Mouse (Mus musculus) liver, embryonic 13.5 days (tissue): ENCODE data around the gene Mgat5. TPM values are rescaled to one million over a fixed set of nuclear protein-coding genes. Genes with fewer than 3 reads are reported as not detected.

ENCODE experiments used
- ATAC-seq: fragments of 200-750 bp; cut with Nextera tagmentation; 2 replicates; pipeline ENCODE4 v1.8.0; 2017; ENCODE audit warnings: low read depth, mild to moderate bottlenecking, moderate number of reproducible peaks, moderate library complexity
- DNase-seq: peaks from one replicate; pipeline ENCODE4 v3.0.0; 2022
- H3K27ac ChIP-seq: fragments of 300-500 bp; sonication (generic); 2 replicates; pipeline ENCODE4 v1.5.1; 2015; ENCODE audit warnings: moderate library complexity, mild to moderate bottlenecking, inconsistent platforms
- H3K27me3 ChIP-seq: fragments of 300-500 bp; sonication (generic); 2 replicates; pipeline ENCODE4 v1.6.1; 2015; ENCODE audit warnings: mild to moderate bottlenecking, inconsistent platforms
- H3K36me3 ChIP-seq: fragments of 300-500 bp; sonication (generic); 2 replicates; pipeline ENCODE4 v1.6.1; 2015; ENCODE audit warnings: mild to moderate bottlenecking, inconsistent platforms
- H3K4me1 ChIP-seq: fragments of 300-500 bp; sonication (generic); replicated peaks from 2 replicates; pipeline ENCODE4 v1.6.1; 2015; ENCODE audit warnings: inconsistent platforms
- H3K4me2 ChIP-seq: fragments of 300-500 bp; sonication (generic); 2 replicates; pipeline ENCODE4 v1.6.1; 2015; ENCODE audit warnings: inconsistent platforms, mild to moderate bottlenecking, moderate library complexity
- H3K4me3 ChIP-seq: fragments of 300-500 bp; sonication (generic); replicated peaks from 2 replicates; pipeline ENCODE4 v1.5.1; 2015; ENCODE audit warnings: mild to moderate bottlenecking, inconsistent platforms
- H3K9ac ChIP-seq: fragments of 300-500 bp; sonication (generic); 2 replicates; pipeline ENCODE4 v1.6.1; 2015; ENCODE audit warnings: mild to moderate bottlenecking, inconsistent platforms
- H3K9me3 ChIP-seq: fragments of 300-500 bp; sonication (generic); replicated peaks from 2 replicates; pipeline ENCODE4 v1.6.1; 2016; ENCODE audit warnings: inconsistent platforms
- WGBS: fragments of 180-500 bp; shearing (Covaris S2); methylation state at CpG from one replicate; pipeline ENCODE4 v1.1.7; 2015; ENCODE audit not compliant: insufficient replicate concordance; 5-methylcytosine and 5-hydroxymethylcytosine counted together
- polyA plus RNA-seq: library from polyadenylated mRNA; unstranded; fragments of >200 nt; fragmentation: Nextera tagmentation; extraction: Ambion mirVana; gene quantifications from 2 replicates; pipeline ENCODE4 v1.2.1, GENCODE M21; 2015

Mgat5 gene
- polyA plus RNA-seq, 1 experiment from 2014 or later = 0.62 TPM

DNA sequence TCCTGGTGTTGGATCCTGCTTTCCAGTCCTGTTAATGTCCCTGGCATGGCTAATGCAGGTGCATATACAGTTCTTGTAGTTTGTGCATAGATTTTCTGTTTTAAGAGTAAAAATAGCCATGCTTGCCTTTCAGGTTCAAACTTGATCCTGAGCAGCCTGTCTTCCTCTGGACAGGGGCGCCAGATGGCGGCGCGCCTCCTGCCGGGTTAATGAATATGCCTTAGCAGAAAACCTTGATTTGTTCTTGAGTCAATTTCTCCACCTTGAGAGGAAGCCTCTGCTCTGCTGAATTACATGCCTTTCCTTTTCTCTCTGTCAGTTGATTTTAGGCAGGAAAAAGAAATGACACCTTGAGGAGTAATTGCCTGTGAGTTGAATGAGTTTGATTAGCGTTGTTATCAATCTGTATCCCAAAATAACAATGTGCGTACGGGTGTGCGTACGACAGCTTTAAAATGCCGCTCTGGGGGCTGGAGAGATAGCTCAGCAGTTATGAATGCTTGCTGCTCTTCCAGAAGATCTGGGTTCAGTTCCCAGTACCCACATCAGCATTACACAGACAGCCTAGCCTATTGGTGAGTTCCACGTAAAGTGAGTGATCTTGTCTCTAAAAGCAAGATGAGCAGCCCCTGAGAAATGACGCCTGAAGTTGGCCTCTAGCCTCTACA lies 57.5 kb downstream of the Mgat5 start:
- no peak overlapping the region for H3K4me3 ChIP-seq
- H3K4me1 ChIP-seq = no peaks in the 10 kb centered on the region
- no peak overlapping the region for H3K27ac ChIP-seq
- H3K9ac ChIP-seq = no peak overlapping the region
- DNase-seq = no peak
- ATAC-seq = no peak
- no peaks in the 10 kb centered on the region for H3K36me3 ChIP-seq
- H3K27me3 ChIP-seq = no peaks in the 10 kb centered on the region
- no peaks in the 10 kb centered on the region for H3K9me3 ChIP-seq
- WGBS = 82% methylated on average over 13 of the region's 13 CpGs
- H3K4me2 ChIP-seq = no peak overlapping the region

GRCm38 (mm10) chr1:127267985-127268384 lies 63.2 kb downstream of the Mgat5 start:
- no peak for DNase-seq
- no peak overlapping the region for H3K9ac ChIP-seq
- H3K27ac ChIP-seq = no peak overlapping the region
- H3K9me3 ChIP-seq = no peaks in the 10 kb centered on the region
- H3K4me3 ChIP-seq = no peak overlapping the region
- WGBS = 71% methylated on average over 5 of the region's 5 CpGs
- H3K4me2 ChIP-seq = no peak overlapping the region
- 0 out of 2 replicates have a peak, but pooled peaks cover 2% of the 10 kb centered on the region for H3K4me1 ChIP-seq
- H3K27me3 ChIP-seq = no peaks in the 10 kb centered on the region
- H3K36me3 ChIP-seq = no peaks in the 10 kb centered on the region
- no peak for ATAC-seq

DNA sequence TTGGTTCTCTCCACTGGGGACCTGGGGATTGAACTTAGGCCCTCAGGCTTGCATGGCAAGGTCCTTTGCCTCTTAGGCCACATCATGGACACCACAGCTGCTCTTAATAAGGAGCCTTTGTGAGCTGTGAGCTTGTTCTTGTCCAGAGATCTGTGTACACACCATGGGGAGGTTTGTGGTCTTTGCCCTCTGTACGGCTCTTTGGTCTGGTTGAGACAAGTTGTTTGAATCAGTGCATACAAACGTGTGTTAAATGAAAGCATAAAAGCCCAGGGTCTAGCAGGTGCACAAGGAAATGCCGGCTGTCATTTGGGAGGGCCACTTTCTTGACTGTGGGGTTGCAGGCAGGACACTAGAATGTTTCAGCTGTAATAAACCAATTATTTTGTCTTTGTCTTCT lies 64.5 kb downstream of the Mgat5 start:
- no peak overlapping the region for H3K27ac ChIP-seq
- no peak for ATAC-seq
- H3K27me3 ChIP-seq = no peaks in the 10 kb centered on the region
- no peak for DNase-seq
- no peak overlapping the region for H3K4me3 ChIP-seq
- no peaks in the 10 kb centered on the region for H3K9me3 ChIP-seq
- WGBS = 67% methylated on average over 3 of the region's 3 CpGs
- H3K9ac ChIP-seq = no peak overlapping the region
- H3K36me3 ChIP-seq = no peaks in the 10 kb centered on the region
- no peak overlapping the region for H3K4me2 ChIP-seq
- H3K4me1 ChIP-seq = 0 out of 2 replicates have a peak, but pooled peaks cover 2% of the 10 kb centered on the region

DNA sequence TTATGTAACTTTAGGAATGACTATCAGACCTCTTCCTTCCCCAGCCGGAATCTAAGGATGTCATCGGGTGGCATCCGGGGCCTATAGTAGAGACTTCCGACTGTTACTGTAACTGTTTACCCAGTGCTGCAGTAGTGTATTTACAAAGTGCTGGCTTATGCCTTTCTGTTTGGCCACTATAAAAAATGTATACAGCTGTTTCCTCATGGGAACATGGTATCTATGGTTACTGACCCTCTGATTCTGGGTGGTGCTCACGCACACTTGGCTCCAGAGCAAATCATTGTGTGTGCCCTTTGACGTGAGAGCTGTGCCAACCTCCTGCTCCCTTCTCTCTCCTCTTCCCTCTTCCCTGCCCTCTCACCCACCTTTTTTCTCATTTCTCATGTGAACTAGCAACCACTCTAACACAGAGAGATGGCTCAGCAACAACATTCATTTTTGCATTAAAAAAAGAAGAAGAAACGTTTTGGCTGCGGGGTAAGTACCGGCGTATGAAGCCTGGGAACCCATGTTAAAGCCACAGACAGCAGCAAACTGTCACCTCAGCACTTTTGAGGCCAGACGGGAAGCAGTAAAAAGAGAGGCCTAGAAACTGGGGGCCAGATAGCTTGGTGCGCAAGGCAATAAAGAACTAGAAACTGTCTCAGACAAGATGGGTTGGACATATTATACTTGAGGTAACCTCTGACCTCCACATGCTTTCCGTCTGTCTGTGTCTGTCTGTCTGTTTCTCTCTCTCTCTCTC lies 65.6 kb downstream of the Mgat5 start:
- 0 out of 2 replicates have a peak, but pooled peaks cover 2% of the 10 kb centered on the region for H3K4me1 ChIP-seq
- H3K27ac ChIP-seq = no peak overlapping the region
- no peak overlapping the region for H3K4me2 ChIP-seq
- no peak overlapping the region for H3K4me3 ChIP-seq
- 71% methylated on average over 13 of the region's 13 CpGs for WGBS
- DNase-seq (no peak), ATAC-seq (0 out of 2 replicates have a peak, but pooled peaks have one; percentile 12)
- no peaks in the 10 kb centered on the region for H3K9me3 ChIP-seq
- no peaks in the 10 kb centered on the region for H3K27me3 ChIP-seq
- H3K36me3 ChIP-seq = no peaks in the 10 kb centered on the region
- no peak overlapping the region for H3K9ac ChIP-seq

DNA sequence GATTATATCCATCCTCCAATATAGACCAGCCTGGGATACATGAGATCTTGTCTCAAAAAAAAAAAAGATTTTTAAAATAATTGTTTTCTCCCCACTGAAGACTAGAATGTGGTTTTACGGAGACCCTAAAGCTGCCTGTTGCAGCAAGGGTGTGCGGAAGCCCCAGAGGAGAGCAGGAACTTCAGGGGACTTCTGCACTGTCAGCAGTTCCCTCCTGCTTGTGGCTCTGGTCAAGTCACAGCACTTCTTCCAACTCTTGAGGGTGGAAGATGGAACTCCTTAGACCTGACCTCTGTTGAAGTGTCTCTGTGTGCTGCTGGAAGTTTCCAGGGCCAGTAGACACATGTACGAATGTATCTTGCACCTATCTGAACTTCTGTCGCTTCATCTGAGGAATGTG lies 66.3 kb downstream of the Mgat5 start:
- no peak overlapping the region for H3K4me3 ChIP-seq
- ATAC-seq (no peak), DNase-seq (no peak)
- 79% methylated on average over 4 of the region's 4 CpGs for WGBS
- H3K9me3 ChIP-seq = no peaks in the 10 kb centered on the region
- H3K9ac ChIP-seq = no peak overlapping the region
- H3K4me1 ChIP-seq = 0 out of 2 replicates have a peak, but pooled peaks cover 2% of the 10 kb centered on the region
- no peak overlapping the region for H3K4me2 ChIP-seq
- H3K27me3 ChIP-seq = no peaks in the 10 kb centered on the region
- H3K27ac ChIP-seq = no peak overlapping the region
- no peaks in the 10 kb centered on the region for H3K36me3 ChIP-seq

DNA sequence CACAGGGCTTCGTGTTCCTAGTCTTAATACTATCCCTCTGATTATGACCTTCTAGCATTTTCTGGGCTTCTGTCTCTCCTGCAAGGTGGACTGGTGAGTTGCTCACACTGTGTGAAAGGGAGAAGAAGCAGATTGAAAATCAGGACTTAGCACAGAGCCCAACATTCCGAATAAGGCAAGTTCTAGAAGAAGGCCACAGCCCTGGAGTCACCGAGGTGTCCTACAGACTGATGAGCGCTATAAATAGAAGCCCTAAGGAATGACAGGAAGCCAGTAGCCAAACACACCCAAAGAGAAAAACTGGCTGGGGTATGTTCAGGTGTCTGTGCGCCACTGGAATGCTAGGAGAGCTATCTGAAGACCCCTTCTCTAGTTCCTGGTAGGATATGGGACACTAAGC lies 68.5 kb downstream of the Mgat5 start:
- ATAC-seq (no peak), DNase-seq (no peak)
- WGBS = 57% methylated on average over 5 of the region's 5 CpGs
- Histone ChIP-seq H3K27me3 (no peaks in the 10 kb centered on the region), H3K4me1 (0 out of 2 replicates have a peak, but pooled peaks cover 2% of the 10 kb centered on the region), H3K4me3 (no peak overlapping the region), H3K36me3 (no peaks in the 10 kb centered on the region), H3K27ac (no peak overlapping the region), H3K4me2 (no peak overlapping the region), H3K9me3 (no peaks in the 10 kb centered on the region), H3K9ac (no peak overlapping the region)

DNA sequence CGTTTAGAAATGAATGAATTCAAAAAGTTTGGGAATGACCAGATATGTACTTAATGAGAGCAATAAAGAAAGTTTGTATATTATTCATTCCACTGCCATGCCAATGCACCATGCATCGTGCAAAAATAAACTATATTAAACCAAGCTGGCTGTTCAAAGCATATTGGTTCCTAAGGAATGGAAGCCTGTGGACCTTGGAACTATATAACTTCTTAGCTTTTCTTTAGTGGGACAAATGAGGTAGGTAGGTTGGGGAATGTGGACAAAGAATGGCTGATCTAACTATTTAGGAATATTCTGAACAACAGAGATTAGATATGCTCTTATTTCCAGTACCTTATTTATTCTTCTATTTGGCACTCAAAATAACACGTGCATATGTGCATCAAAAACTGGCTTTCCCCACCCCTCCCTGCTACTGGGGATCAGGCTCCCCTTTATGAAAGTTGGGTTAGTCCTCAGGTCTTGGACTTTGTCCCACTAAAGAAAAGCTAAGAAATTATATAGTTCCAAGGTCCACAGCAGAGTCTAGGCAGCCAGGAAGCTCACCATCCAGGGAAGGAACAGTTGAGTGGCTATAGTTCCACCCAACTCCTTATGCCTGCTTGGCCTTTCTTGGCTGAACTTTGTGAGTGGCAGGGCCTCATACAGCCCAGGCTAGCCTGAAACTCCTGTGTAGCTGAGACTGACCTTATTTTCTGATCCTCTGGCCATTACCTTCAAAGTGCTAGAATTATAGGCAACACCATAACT lies 70.9 kb downstream of the Mgat5 start:
- Histone ChIP-seq H3K27ac (no peak overlapping the region), H3K9ac (no peak overlapping the region), H3K4me3 (no peak overlapping the region), H3K9me3 (no peaks in the 10 kb centered on the region), H3K4me1 (no peaks in the 10 kb centered on the region), H3K36me3 (no peaks in the 10 kb centered on the region), H3K4me2 (no peak overlapping the region), H3K27me3 (no peaks in the 10 kb centered on the region)
- ATAC-seq = no peak
- no peak for DNase-seq
- 74% methylated on average over 3 of the region's 3 CpGs for WGBS

DNA sequence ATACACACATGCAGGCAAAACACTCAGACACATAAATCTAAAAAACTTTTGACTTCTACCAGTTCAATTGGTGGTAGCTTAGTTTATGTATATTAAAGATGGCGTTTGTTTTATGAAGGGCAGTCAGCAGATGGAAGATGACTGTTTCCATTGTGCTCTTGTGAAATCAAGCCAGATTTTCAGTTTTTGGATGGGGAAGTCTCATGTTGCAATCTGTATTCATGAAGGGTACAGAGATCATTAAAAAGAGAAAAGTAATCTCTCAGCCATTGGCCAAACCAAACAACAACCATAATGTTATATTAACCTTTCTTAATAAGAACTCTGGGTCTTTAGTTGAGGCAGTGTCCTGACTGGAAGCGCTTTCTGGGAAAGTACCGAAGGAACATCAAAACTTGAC lies 73.3 kb downstream of the Mgat5 start:
- Histone ChIP-seq H3K36me3 (no peaks in the 10 kb centered on the region), H3K4me3 (no peak overlapping the region), H3K27me3 (no peaks in the 10 kb centered on the region), H3K4me2 (no peak overlapping the region), H3K9me3 (no peaks in the 10 kb centered on the region), H3K9ac (no peak overlapping the region), H3K4me1 (no peaks in the 10 kb centered on the region), H3K27ac (no peak overlapping the region)
- DNase-seq (no peak), ATAC-seq (no peak)
- 72% methylated on average over 3 of the region's 3 CpGs for WGBS

DNA sequence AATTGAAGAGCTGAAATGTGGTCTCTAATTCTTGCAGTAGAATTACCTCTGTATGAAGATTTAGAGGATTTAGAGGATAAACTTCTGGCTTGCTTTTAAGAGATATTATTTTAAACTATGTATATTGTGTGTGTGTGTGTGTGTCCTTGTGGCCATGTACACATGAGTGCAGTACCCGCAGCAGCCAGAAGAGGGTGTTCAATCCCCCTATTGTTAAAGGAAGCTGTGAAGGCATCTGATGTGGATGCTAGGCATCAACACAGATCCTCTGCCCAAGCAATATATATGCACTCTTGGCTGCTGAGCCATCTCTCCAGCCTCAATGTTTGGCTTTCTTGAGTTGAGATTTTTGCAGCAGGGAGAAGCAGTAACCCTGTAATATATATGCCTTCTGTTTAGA lies 75.4 kb downstream of the Mgat5 start:
- H3K9me3 ChIP-seq = no peaks in the 10 kb centered on the region
- 71% methylated on average over 1 of the region's 1 CpGs for WGBS

GRCm38 (mm10) chr1:127284975-127285374 lies 80.2 kb downstream of the Mgat5 start:
- 59% methylated on average over 3 of the region's 3 CpGs for WGBS
- no peaks in the 10 kb centered on the region for H3K27me3 ChIP-seq
- no peaks in the 10 kb centered on the region for H3K36me3 ChIP-seq
- H3K4me1 ChIP-seq = no peaks in the 10 kb centered on the region
- no peak for ATAC-seq
- H3K9ac ChIP-seq = no peak overlapping the region
- H3K27ac ChIP-seq = no peak overlapping the region
- DNase-seq = no peak
- no peak overlapping the region for H3K4me3 ChIP-seq
- no peaks in the 10 kb centered on the region for H3K9me3 ChIP-seq
- no peak overlapping the region for H3K4me2 ChIP-seq

More for the DNA sequence above, 75.4 kb downstream of the Mgat5 start:
- Histone ChIP-seq H3K27ac (no peak overlapping the region), H3K36me3 (no peaks in the 10 kb centered on the region), H3K4me3 (no peak overlapping the region), H3K9ac (no peak overlapping the region), H3K4me2 (no peak overlapping the region), H3K4me1 (no peaks in the 10 kb centered on the region), H3K27me3 (no peaks in the 10 kb centered on the region)
- no peak for ATAC-seq
- DNase-seq = no peak

- WGBS = 78% methylated on average over 6 of the region's 6 CpGs
- no peak for ATAC-seq
Observed at GRCm38 (mm10) chr1:127287505-127287904, 82.7 kb downstream of the Mgat5 start.

More at GRCm38 (mm10) chr1:127287505-127287904, 82.7 kb downstream of the Mgat5 start:
- no peak overlapping the region for H3K4me3 ChIP-seq
- no peak overlapping the region for H3K27ac ChIP-seq
- peaks cover 8% of the 10 kb centered on the region for H3K4me1 ChIP-seq
- no peaks in the 10 kb centered on the region for H3K36me3 ChIP-seq
- no peak overlapping the region for H3K4me2 ChIP-seq
- H3K9ac ChIP-seq = no peak overlapping the region
- H3K27me3 ChIP-seq = no peaks in the 10 kb centered on the region
- no peaks in the 10 kb centered on the region for H3K9me3 ChIP-seq
- DNase-seq = no peak
